Mouse (Mus musculus): ENCODE measurements at regions not wholly inside any gene's neighbourhood (a gene's known extent, or its start where the extent isn't known, plus 50 kb on each side); places are given as distances from the start of the nearest gene placed in this dataset.

GRCm38 (mm10) chr10:24446168-24446567 lies 149.1 kb upstream of the Ccn2 start:
- Histone ChIP-seq H3K27me3 (replicated peaks; ENCODE audit: control insufficient read depth, insufficient read depth, low read length) (no peaks in the 10 kb centered on the region), H3K27ac (ENCODE audit: low read depth, low read length) (no peak overlapping the region), H3K4me2 (replicated peaks; ENCODE audit: low read depth) (no peak overlapping the region), H3K36me3 (ENCODE audit: control insufficient read depth, insufficient read depth) (no peaks in the 10 kb centered on the region), H3K4me1 (replicated peaks; ENCODE audit: control insufficient read depth, insufficient read depth, low read length) (no peaks in the 10 kb centered on the region), H3K9me3 (ENCODE audit: control insufficient read depth) (no peaks in the 10 kb centered on the region), H3K4me3 (ENCODE audit: low read depth, low read length) (no peak overlapping the region), H3K9ac (ENCODE audit: low read depth, low read length) (no peak overlapping the region)
- 37% methylated on average over 8 of the region's 8 CpGs for WGBS
- no peak for TF ChIP-seq CTCF (IDR thresholded peaks at IDR 0.05; ENCODE audit: low read depth)
- 0 out of 2 replicates have a peak, but pooled peaks have one; percentile 43 for ATAC-seq

- no peaks in the 10 kb centered on the region for H3K4me1 ChIP-seq (replicated peaks; ENCODE audit: control insufficient read depth, insufficient read depth, low read length)
- no peaks in the 10 kb centered on the region for H3K9me3 ChIP-seq (ENCODE audit: control insufficient read depth)
- WGBS = 41% methylated on average over 6 of the region's 6 CpGs
- H3K27ac ChIP-seq (ENCODE audit: low read depth, low read length) = no peak overlapping the region
- ATAC-seq = no peak
- no peak for TF ChIP-seq CTCF (IDR thresholded peaks at IDR 0.05; ENCODE audit: low read depth)
- no peak overlapping the region for H3K4me2 ChIP-seq (replicated peaks; ENCODE audit: low read depth)
- no peaks in the 10 kb centered on the region for H3K27me3 ChIP-seq (replicated peaks; ENCODE audit: control insufficient read depth, insufficient read depth, low read length)
- H3K36me3 ChIP-seq (ENCODE audit: control insufficient read depth, insufficient read depth) = no peaks in the 10 kb centered on the region
- H3K9ac ChIP-seq (ENCODE audit: low read depth, low read length) = no peak overlapping the region
- H3K4me3 ChIP-seq (ENCODE audit: low read depth, low read length) = no peak overlapping the region
Observed at GRCm38 (mm10) chr10:24447135-24447534, 148.1 kb upstream of the Ccn2 start.

GRCm38 (mm10) chr10:24448001-24448561 lies 147.2 kb upstream of the Ccn2 start:
- 48% methylated on average over 9 of the region's 9 CpGs for WGBS
- H3K27me3 ChIP-seq (replicated peaks; ENCODE audit: control insufficient read depth, insufficient read depth, low read length) = no peaks in the 10 kb centered on the region
- no peak overlapping the region for H3K4me3 ChIP-seq (ENCODE audit: low read depth, low read length)
- no peaks in the 10 kb centered on the region for H3K4me1 ChIP-seq (replicated peaks; ENCODE audit: control insufficient read depth, insufficient read depth, low read length)
- H3K9me3 ChIP-seq (ENCODE audit: control insufficient read depth) = no peaks in the 10 kb centered on the region
- H3K4me2 ChIP-seq (replicated peaks; ENCODE audit: low read depth) = 0 out of 2 replicates have a peak overlapping the region, but pooled peaks have one; percentile 9
- no peak overlapping the region for H3K9ac ChIP-seq (ENCODE audit: low read depth, low read length)
- peak overlapping the region; percentile 30; the same call in 1 of the 2 replicates for H3K27ac ChIP-seq (ENCODE audit: low read depth, low read length)
- no peak for ATAC-seq
- TF ChIP-seq CTCF (IDR thresholded peaks at IDR 0.05; ENCODE audit: low read depth) = peak; percentile 41
- no peaks in the 10 kb centered on the region for H3K36me3 ChIP-seq (ENCODE audit: control insufficient read depth, insufficient read depth)

GRCm38 (mm10) chr10:24453507-24453906 lies 141.7 kb upstream of the Ccn2 start:
- no peaks in the 10 kb centered on the region for H3K9me3 ChIP-seq (ENCODE audit: control insufficient read depth)
- ATAC-seq = no peak
- no peak overlapping the region for H3K4me2 ChIP-seq (replicated peaks; ENCODE audit: low read depth)
- no peak overlapping the region for H3K9ac ChIP-seq (ENCODE audit: low read depth, low read length)
- no peaks in the 10 kb centered on the region for H3K4me1 ChIP-seq (replicated peaks; ENCODE audit: control insufficient read depth, insufficient read depth, low read length)
- no peak overlapping the region for H3K4me3 ChIP-seq (ENCODE audit: low read depth, low read length)
- no peaks in the 10 kb centered on the region for H3K27me3 ChIP-seq (replicated peaks; ENCODE audit: control insufficient read depth, insufficient read depth, low read length)
- H3K36me3 ChIP-seq (ENCODE audit: control insufficient read depth, insufficient read depth) = no peaks in the 10 kb centered on the region
- WGBS = 63% methylated on average over 4 of the region's 4 CpGs
- H3K27ac ChIP-seq (ENCODE audit: low read depth, low read length) = no peak overlapping the region
- TF ChIP-seq CTCF (IDR thresholded peaks at IDR 0.05; ENCODE audit: low read depth) = no peak

GRCm38 (mm10) chr10:24458667-24459066 lies 136.6 kb upstream of the Ccn2 start:
- Histone ChIP-seq H3K27me3 (replicated peaks; ENCODE audit: control insufficient read depth, insufficient read depth, low read length) (no peaks in the 10 kb centered on the region), H3K9me3 (ENCODE audit: control insufficient read depth) (no peaks in the 10 kb centered on the region), H3K4me3 (ENCODE audit: low read depth, low read length) (no peak overlapping the region), H3K36me3 (ENCODE audit: control insufficient read depth, insufficient read depth) (no peaks in the 10 kb centered on the region), H3K4me1 (replicated peaks; ENCODE audit: control insufficient read depth, insufficient read depth, low read length) (peaks cover 3% of the 10 kb centered on the region; the same call in 1 of the 2 replicates), H3K9ac (ENCODE audit: low read depth, low read length) (no peak overlapping the region), H3K4me2 (replicated peaks; ENCODE audit: low read depth) (no peak overlapping the region), H3K27ac (ENCODE audit: low read depth, low read length) (no peak overlapping the region)
- no peak for TF ChIP-seq CTCF (IDR thresholded peaks at IDR 0.05; ENCODE audit: low read depth)
- ATAC-seq = no peak
- 54% methylated on average over 2 of the region's 2 CpGs for WGBS

- H3K36me3 ChIP-seq (ENCODE audit: control insufficient read depth, insufficient read depth) = no peaks in the 10 kb centered on the region
- no peak overlapping the region for H3K4me2 ChIP-seq (replicated peaks; ENCODE audit: low read depth)
- ATAC-seq = no peak
- H3K4me1 ChIP-seq (replicated peaks; ENCODE audit: control insufficient read depth, insufficient read depth, low read length) = peaks cover 4% of the 10 kb centered on the region; the same call in 1 of the 2 replicates
- no peak overlapping the region for H3K4me3 ChIP-seq (ENCODE audit: low read depth, low read length)
- H3K27me3 ChIP-seq (replicated peaks; ENCODE audit: control insufficient read depth, insufficient read depth, low read length) = no peaks in the 10 kb centered on the region
- no peaks in the 10 kb centered on the region for H3K9me3 ChIP-seq (ENCODE audit: control insufficient read depth)
- 84% methylated on average over 1 of the region's 1 CpGs for WGBS
- H3K27ac ChIP-seq (ENCODE audit: low read depth, low read length) = no peak overlapping the region
- TF ChIP-seq CTCF (IDR thresholded peaks at IDR 0.05; ENCODE audit: low read depth) = no peak
- no peak overlapping the region for H3K9ac ChIP-seq (ENCODE audit: low read depth, low read length)
Observed at GRCm38 (mm10) chr10:24463873-24464272, 131.4 kb upstream of the Ccn2 start.
